Mouse (Mus musculus) heart, adult 2 months (tissue): ENCODE measurements around the gene Ppp4r3b.

Source experiments
- CTCF ChIP-seq: fragments of 200-600 bp; IDR thresholded peaks from 2 replicates; pipeline ENCODE4 v1.8.1; 2022; ENCODE audit warnings: antibody characterized with exemption, mild to moderate bottlenecking, moderate library complexity
- EP300 ChIP-seq: fragments of 200-500 bp; IDR thresholded peaks from 2 replicates; pipeline ENCODE4 v1.6.1; 2011; ENCODE audit warnings: low read depth, low read length, control low read depth; ENCODE audit not compliant: insufficient read depth

GRCm38 (mm10) chr11:29163569-29163968 is 9.1 kb upstream of the Ppp4r3b start:
- TF ChIP-seq EP300: no peak
- no peak for TF ChIP-seq CTCF
